Mouse (Mus musculus): ENCODE results near the gene Eid1.
A peak's percentile ranks its signal among the peaks of the same experiment; 100 is the strongest.

Gene Eid1

DNA sequence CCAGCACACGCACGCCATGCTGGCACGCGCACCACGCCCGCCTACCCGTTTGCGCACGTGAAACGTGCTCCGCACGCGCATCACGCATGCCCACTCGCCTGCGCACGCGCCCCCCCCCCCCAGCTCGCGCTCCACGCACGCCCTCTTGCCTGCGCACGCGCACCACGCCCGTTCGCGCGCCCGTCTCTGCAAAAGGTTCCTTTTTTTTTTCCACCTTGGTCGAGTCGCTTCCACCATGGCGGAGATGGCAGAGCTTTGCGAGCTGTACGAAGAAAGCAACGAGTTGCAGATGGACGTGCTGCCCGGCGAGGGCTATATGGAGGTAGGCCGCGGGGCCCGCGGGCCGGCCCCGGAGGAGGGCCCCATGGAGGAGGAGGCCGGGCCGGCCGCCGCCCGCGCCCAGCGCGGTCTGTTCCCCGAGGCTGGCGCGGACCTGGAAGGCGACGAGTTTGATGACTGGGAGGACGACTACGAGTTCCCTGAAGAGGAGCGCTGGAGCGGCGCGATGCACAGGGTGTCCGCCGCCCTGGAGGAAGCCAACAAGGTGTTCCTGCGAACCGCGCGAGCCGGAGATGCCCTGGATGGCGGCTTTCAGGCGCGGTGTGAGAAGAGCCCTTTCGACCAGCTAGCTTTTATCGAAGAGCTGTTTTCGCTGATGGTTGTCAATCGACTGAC is at the start of gene Eid1:
Gene Eid1, plus strand, starts transcription at position 139 of the 675 bp plus-strand sequence.
- peak; percentile 55 to 69 for DNase-seq (ENCODE audit: low spot score in 2 of 2)

DNA sequence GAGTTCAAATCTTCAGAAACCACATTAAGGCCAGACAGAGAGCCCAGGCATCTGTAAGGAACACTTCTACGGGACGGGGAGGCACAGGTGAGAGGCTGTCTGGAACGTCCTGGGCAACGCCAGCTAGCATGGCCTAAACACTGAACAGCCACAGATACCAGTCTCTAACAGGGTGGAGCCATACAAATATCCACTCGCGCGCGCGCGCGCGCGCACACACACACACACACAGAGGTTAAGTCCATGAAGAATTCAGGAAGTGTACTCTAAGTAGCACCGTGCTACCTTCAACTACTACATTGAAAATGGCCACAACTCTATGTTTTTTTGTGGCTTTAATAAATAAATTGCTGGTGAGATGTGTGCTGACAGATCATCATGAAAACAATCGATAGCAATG is 49.7 kb upstream of the Eid1 start:
- DNase-seq (ENCODE audit: low spot score in 2 of 2): no peak

DNA sequence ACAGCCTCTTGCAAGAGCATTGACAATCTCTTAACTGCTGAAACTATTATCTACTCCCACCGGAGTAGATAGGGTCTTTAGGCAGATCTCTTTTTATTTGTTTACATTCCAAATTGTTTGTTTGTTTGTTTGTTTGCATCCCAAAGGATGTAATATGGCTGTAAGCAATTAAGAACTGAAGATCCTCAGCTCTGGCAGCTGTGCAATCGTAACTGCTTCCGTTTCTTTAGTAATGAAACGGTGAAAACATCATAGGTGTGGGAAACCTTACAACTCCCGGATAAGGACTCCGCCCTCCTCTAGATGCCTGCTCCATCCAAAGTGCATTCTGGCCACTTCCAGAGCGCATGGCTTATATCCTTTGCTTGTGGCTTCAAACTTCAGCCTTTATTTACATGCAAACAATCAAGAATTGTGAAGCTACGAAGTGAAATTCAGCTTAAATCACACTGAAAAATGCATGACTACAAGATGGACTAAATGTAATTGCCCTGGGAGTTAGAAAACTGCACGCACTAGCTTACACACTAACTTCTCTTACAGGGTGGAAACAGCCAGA is 48.7 kb upstream of the Eid1 start:
- DNase-seq (ENCODE audit: low spot score in 2 of 2): no peak

DNA sequence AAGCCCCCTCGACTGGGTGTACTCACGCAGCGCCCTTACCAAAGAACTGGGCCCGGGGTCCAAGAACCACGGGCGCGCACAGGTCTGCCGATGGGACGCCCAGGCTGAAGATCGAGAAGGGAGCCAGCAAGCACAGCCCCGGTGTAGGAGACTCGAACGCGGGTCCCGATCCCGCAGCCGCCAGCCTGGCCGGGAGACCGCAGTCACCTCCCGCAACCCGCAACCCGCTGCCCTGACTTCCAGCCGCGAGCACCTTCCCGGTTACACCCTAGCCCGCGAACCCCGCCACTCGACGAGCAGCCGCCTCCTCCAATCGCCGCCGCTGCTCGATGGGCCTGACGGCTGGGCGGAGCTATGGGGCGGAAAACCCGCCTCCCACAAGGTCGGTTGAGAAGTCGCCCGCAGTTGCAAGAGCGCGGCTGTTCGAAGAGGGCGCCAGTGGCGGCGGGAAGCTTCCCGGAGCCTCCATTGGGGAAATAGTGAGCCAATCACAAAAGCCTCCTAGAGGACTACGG is 48.0 kb upstream of the Eid1 start, which contains the start of gene Cep152:
Gene Cep152, minus strand, starts transcription at position 277 of the 515 bp plus-strand sequence.
- peak; percentile 95 to 98 for DNase-seq (ENCODE audit: low spot score in 2 of 2)

DNA sequence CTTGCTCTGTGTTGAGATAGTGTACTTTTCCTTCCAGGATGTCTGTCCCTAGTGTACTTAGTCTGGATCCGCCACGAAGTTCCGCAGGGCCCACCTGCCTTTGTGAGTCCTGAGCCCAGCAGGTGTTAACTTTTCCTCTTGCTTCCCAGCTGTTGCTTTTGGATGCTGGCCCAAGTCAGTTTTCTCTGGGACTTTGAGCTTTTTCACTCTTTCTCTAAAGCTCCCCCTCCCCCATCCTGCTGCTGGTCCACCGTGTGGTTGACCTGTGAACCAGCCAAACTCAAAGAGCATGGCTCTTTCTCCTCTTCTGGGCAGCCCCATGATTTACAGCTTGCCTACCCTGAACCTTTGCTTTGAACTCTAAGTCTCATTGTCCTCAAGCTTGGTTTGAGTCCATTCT is 46.4 kb upstream of the Eid1 start:
- DNase-seq (ENCODE audit: low spot score in 2 of 2): no peak

DNA sequence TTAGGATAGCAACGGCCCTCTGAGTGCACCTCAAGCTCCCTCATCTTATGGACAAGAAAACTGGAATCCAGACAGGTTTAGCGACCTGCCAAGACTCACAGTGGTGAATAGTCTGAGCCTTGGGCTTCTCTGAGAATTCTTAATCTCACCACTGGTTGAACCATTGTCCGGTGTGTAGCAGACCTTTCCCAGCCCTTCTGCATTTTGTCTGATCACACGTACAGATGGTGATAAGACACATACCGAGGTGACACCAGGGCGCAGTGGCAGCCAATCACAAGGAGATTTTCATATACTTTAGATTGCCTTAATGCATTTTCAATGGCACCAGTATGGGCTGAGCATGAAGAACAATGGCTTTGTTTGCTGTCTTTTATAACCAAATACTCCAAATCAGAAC is 44.4 kb upstream of the Eid1 start:
- DNase-seq (ENCODE audit: low spot score in 2 of 2): no peak

DNA sequence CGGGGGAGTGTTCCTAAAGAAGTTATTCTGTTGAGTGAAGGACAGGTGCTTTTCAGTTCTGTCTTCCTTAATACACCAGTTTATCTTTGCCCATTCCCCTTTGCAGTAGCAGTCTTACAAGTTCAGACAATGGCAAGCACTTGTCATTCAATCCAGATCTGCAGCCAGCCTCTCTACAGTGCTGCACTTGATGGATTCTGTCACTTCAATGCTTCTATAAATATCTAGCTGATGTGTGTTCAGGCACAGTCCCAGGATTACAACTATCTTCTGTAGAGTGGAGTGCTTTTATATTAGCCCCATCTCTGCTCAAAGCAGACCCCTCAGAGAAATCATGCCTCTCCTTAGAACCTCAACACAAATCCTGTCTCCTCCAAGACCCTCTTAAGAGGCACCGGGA is 42.9 kb upstream of the Eid1 start:
- no peak for DNase-seq (ENCODE audit: low spot score in 2 of 2)

DNA sequence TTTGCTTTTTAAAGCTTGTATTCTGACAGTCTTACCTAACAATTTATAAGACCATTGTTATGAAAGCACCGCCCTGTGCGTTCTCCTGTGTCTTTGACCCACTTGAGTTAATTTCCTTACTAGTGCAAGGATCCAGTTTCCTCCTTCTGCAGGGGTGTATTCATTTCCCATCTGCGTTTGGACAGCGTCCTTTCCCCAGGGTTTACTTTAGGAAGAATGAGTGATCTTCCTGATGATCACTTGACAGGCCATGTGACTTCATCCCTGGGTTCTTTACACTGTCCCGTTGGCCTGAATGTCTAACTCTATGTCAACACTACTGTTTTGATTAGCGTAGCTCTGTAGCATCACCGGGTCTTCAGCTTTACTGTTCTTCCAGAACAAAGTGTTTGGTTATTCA is 35.6 kb upstream of the Eid1 start:
- no peak for DNase-seq (ENCODE audit: low spot score in 2 of 2)

DNA sequence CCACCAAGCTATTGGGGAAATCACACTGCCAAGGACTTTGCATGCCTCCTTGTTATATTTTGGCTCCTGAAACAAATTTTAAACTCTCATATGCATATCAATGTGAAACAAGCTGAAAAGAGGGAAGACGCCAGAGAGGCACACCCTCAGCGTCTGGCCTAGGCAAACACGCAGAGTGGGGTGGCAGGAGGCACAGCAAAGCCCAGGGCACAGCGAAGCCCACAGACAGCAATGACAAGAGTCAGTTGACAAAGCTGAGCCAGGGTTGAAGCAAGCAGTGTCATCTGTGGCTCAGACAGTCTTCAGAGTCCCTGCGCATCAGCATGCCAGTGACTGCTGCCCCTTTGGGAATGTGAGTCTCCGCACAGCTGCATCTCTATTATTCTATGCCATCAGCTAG is 28.0 kb upstream of the Eid1 start:
- DNase-seq (ENCODE audit: low spot score in 2 of 2): no peak

DNA sequence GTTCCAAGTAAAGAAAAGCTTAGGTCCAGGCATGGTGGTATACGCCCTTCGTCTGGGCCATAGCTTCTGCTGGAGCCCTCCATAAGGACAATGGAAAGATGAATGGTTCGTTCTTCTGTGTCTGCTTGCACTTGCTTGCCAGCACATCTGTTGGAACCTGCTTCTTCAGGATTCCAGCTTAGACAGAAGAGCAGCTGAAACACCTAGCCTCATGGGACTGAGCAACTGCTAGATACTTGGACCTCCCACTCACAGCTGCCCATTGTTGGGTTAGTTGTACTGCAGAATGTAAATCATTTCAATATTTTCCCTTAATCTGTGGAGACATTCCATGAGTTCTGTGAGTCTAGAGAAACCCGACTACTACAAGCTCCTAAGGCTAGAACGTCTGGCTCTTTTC is 22.9 kb upstream of the Eid1 start:
- DNase-seq (ENCODE audit: low spot score in 2 of 2): no peak

DNA sequence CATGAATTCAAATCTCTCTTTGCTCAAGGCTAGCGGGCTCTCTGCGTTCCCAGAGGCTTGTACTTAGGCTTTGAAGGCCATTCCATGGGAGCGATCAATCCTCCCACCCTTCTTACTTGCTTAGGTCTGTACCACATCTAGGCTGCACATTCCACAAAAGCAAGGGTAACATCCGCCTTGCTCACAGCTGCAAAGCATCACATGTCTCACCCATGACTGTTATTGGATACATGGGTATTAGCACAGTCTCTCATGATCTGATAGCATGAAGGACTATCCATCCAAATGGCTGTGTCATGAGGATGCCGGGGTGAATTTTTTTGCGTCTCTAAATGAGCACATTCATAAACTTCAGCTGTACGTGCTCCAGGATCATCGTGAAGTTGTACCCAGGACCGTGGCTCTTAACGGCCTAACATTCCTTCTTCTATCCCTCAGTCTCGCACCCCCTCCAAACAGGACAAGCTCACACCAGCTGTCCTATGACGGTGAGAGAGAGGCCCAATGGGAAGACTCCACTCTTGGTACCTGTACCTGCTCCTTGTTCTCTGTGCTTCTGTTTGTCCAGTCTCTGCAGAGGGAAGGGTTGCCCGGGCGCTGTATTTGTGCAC is 22.0 kb upstream of the Eid1 start:
- DNase-seq (ENCODE audit: low spot score in 2 of 2): no peak

DNA sequence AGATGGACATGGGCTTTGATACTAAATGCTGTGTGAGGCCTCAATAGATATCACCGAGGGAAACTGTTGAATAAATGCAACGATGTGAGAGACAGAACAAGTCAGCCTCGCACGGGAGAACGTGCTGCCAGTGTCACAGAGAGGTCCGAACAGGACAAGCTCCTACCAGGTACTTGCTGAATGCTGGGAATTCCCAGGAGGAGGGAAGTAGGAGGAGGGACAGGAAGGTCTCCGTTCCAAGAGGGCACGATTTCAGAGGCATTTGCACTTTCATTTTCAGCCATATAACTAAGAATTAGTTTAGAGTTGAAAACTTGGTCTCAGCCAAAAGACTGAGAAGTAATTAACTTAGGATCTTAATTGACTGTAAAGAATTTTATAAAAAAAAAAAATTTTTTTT is 21.3 kb upstream of the Eid1 start:
- DNase-seq (ENCODE audit: low spot score in 2 of 2): no peak

DNA sequence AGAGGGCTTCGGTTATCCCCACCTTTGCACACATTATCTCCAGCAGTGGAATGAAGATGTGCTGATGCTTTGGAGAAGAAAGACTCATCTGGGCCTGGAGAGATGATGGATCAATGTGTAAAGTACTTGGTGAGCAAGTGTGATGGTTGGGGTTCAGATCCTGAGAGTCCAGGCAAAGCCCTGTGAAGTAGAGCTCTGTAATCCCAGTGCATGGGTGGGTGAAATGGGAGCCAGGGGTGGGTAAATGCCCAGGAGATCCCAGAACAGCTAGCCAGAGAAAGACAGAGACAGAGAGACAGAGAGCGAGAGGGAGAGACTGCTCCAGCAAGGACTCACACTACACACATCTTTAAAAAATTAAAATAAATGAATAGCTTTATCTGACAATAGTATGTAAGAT is 19.6 kb upstream of the Eid1 start:
- no peak for DNase-seq (ENCODE audit: low spot score in 2 of 2)

DNA sequence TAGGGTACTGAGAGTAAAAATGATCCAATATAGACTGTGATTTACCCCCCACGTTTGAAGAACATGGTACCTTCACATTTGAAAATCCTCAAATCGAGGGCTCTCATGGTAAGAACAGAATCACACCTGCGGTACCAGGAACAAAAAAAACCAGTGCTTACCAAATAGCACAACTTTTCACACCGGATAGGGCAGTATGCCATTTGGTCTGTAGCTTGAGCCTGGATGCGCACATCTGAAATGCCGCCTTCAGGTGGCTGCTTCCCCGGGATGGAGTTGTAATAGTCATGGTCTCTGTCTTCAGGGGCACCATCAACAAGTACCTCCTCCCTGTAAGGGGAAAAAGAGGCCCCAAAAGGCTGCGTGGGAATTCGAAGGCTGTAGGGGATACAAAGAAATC is 17.5 kb upstream of the Eid1 start:
- no peak for DNase-seq (ENCODE audit: low spot score in 2 of 2)

DNA sequence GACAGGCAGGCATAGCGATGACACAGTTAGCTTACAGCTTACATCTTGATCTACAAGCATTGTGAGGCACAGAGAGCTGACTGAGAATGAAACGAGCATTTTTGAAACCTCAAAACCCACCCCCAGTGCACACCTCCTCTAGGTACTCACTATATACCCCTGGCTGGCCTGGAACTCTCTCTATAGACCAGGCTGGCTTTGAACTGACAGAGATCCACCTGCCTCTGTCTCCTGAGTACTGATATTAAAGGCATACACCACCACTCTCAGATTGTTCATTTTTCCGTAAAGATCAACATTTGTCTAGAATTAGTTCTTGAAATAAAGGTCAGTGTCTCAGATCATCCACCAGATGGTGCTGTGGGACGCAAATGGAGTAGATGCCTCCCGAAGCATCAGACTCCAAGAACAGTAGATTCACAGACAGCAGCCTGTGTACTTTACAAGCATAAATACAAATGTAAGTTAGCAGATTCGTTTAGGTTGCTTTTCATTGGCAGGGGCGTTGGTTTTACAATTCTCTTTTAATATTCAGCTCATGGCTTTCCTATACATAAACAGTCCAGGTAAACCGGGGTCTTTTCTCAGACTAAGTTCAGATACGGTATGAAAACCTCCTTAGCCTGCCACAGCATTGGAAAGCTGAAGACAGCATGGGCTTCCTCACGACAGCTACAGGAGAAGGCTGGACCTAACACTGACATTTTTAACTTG is 12.9 kb upstream of the Eid1 start:
- peak in 1 of 2 experiments; percentile 52 for DNase-seq (ENCODE audit: low spot score in 2 of 2)

DNA sequence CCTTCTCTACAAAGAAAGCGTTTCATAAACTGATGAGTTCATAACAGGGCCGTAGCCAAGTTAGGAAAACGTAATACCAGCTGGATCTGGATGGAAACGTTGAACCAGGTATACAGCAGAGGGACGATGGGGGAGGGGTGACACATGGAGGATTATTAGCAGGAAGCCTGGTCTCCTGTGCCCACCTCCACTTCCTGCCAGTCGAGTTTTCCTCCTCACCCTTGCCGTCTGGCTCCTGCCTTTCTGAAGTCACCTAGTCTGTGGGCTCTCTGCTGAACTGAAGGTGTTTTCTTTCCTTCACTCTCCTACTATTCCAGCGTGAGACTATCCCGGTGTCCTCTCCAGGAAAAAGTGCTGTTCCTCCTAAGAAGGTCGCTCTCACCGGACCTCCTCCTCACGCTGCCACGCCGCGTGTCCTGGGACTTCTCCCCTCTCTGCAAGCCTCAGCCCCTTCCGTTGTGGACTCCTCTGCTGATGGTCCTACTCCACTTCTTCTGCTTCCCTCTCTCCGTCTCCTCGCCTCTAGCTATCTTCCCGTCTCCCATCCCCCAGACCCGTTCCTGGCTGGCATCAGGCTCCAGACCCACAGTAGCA is 12.3 kb upstream of the Eid1 start:
- DNase-seq (ENCODE audit: low spot score in 2 of 2): no peak

DNA sequence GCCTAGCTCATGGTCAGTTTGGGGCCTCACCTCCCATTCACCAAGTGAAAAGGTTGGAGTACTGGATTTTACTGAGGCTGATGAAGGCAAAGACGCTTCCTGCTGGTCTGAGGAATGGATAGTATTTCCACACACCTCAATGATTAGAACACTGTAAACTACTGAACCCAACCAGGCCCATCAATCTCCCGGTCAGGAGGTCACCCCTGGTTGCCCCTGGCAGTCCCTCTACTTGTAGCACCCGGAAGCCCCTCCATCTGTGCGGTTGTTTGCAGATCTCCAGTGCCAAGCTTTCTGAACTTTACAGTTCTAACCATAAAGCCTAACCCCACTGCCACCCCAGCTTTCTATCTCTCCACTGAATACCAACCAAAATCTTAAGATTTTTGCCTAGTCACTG is 11.7 kb upstream of the Eid1 start:
- DNase-seq (ENCODE audit: low spot score in 2 of 2): no peak

DNA sequence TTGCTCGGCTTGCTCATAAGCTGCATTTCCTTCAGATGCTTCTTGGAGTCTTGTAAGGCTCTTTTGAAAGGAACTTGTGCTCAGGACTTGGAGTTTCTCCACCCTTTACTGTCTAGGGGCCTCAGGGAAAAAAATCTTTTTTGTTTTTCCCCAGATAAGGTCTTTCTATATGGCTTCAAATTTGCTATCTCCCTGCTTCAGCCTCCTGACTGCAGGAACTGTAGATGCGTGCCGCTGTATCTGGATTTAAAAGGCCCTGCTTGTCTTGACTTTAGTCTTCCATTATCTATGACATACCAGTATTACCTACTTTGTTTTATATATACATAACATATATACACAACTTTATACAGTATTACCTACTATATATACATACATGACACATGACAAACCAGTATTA is 10.4 kb upstream of the Eid1 start:
- no peak for DNase-seq (ENCODE audit: low spot score in 2 of 2)

DNA sequence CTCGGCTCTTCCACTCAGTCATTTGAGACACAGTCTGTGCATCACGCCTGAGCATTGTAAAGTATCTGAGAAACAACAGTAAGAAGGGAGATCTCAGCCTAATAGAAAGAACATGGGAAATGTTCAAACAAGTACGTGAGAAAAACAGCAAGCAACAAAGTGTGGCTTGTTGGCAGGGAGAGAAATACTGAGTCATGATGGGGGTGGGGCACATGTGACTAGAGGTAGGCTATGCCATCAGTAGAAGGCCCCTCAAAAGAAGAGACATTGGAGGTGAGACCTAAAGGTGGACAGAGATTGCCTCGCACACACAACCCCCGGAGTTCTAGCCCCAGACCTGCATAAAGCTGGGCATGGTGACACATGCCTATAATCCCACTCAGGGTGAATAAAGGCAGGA is 7.7 kb upstream of the Eid1 start:
- DNase-seq (ENCODE audit: low spot score in 2 of 2): no peak

DNA sequence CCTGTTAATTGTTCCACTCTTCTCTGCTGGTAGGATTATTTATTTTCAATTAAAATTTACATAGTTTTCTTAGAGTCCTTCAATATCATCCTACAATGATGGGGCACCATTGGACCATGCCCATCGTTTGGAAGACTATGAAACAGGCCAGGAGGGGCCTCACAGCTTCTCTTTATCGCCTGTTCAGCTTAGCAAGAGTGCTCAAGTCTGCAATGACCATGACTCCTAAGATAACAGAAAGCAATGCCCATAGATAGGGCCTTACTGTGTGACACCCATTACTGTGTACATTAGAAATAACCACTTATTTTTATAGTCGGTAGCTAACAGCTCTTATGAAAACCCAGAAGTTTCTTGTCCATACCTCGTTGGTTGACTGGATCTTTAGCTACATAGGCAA is 7.0 kb upstream of the Eid1 start:
- no peak for DNase-seq (ENCODE audit: low spot score in 2 of 2)

DNA sequence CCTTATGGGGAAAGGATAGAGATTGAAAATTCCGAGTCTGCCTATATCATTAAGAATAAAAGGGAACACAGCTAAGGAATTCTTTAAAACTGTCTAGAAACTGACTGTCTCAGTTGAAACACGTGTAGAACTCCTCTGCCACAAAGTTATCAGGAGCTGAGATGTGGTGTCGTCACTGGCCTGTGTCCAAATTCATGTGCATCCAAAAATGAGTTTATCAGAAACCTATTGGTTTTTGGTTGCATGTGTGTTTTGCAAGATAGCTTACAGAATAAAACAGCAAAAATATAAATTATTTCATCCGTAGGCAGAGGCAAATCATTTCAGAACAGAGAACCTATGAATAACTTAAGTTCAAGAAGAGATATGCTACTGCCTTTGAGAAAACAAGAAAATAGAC is 6.2 kb upstream of the Eid1 start:
- DNase-seq (ENCODE audit: low spot score in 2 of 2): peak in 1 of 2 experiments; percentile 21

DNA sequence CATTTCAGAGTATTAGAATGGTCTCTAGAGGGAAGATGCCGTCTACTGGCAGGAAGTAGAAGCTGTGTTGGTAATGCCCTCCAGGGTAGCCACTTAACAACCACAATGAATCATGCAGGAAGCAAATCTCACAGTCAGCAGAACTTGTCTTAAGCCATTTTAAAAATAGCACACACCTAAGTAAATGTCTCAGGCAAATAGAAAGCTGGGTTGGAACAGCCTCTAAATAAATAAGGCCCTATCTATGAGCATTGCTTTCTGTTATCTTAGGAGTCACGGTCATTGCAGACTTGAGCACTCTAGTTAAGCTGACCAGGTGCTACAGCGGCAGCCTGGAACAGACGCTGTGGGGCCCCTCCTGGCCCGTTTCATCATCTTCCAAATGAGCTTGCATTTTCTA is 5.7 kb upstream of the Eid1 start:
- no peak for DNase-seq (ENCODE audit: low spot score in 2 of 2)
